Mouse (Mus musculus): ENCODE results near the gene Usp39.
A peak's percentile ranks its signal among the peaks of the same experiment; 100 is the strongest.

The Usp39 gene

DNA sequence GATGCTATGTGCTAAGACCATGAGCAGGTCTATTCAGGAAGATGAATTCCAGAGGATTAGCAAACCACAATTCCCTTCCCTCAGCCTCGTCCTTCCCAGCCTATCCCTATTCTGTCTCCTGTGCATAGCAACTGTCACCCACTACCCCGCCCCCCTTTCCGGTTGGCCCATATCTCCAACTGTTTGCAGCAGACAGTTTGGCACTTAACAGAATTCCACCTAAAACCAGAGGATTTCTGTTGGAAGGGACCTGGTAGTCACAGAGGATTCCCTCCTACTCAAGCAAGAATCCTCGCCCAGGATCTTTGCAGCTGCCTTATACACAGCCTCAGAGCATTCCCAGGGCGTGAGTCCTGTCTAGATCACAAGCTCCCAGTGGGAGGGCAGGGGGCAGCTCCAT lies 26.2 kb upstream of the Usp39 start:
- DNase-seq: no peak

DNA sequence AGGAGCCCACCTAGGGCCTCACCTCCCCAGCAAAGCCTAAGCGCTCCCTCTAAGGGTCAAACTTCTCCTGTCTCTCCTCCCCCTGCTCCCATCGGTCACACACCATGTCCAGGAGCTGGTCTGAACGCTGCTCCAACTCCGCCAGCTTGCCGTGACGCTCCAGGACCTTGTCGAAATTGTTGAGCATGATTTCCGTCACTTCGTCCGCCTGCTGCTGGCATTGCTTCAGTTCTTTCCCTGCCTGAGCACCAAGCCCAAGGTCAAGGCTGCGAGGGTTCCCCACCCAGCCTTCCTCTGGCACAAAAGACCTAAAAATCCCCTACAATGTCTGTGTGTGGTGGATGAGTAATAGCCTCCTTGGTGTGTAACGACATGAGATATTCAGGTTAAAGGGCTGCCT lies 25.1 kb upstream of the Usp39 start:
- no peak for DNase-seq

DNA sequence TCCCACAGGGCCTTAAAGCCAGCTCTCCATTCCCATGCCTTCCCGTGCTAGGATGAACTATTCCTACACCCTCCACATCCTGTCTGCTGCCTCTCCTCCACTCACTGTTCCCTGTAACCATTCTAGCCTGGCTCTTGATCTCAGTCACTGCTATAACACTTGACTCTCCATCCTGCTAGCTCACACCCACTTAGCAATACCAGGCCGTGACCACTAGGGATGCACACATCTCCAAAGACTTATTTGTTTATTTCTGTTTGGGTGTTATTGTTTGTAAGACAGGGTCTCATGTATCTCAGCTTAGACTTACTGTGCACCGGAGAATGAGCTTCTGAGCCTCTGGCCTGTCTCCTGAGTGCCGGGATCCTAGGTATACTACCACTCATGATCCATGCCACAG lies 24.6 kb upstream of the Usp39 start:
- no peak for DNase-seq

- no peak for DNase-seq
Measured at GRCm38 (mm10) chr6:72367460-72367974, 22.5 kb upstream of the Usp39 start.

- DNase-seq: no peak
Measured at GRCm38 (mm10) chr6:72366844-72367443, 22.0 kb upstream of the Usp39 start, which contains the start of gene Rnf181. Gene Rnf181, minus strand, starts transcription at chr6:72366956.

DNA sequence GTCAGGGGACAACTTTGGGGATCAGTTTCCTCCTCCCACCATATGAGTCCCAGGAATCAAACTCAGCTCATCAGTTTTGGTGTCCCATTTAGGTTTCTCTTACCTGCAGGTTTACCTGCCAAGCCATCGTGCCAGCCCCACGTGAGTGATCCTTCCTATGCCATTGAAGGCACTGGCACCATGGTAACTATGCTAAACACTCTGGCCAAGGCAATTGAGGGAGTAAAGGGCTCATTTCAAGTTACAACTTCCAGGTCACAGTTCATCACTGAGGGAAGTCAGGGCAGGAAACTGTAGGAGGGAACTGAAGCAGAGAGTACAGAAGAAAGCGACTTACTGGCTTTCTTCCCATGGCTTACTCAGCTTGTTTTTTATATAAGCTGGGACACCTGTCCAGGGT lies 21.3 kb upstream of the Usp39 start:
- DNase-seq: no peak

- no peak for DNase-seq
Measured at GRCm38 (mm10) chr6:72364985-72365384, 20.0 kb upstream of the Usp39 start.

GRCm38 (mm10) chr6:72364009-72364408 lies 19.0 kb upstream of the Usp39 start:
- DNase-seq: no peak

GRCm38 (mm10) chr6:72362132-72363028 lies 17.4 kb upstream of the Usp39 start:
- peak; percentile 96 for DNase-seq

DNA sequence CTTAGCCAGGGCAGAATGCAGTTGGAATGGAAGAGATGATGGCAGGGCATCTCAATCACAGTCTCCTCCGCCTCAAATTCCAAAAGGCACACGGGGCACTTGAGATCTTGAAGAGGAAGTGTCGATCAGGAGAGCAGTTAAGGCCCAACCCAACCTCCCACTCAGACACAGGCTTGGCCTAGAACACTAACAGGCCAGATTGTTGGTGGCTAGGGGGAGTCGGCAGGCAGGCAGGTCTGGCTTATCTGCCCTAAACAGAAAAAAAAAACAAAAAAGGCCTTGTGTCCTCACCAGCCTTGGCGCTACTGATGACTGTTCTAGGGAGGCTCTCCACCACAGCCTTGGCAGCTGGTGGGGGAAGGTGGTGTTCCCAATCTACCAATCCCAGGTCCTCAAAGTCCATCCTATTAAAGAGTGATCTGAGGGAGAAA lies 16.2 kb upstream of the Usp39 start:
- DNase-seq: no peak

DNA sequence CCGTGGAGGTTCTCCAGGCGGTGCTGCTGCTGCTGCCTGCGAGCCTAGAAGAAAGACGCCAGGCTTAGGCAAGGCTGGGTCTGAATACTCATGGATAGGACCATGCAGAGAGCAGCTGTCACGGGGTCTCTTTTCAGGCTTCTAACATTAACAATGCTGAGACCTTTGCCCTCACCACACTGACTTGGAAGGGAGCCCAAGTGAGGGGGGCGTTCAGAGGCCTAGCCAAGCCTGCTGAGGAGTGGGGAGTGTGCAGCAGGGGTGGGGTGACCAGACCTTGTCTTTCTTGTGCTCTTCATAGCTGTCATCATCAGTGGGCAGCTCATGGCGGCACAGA lies 15.6 kb upstream of the Usp39 start:
- DNase-seq: no peak

DNA sequence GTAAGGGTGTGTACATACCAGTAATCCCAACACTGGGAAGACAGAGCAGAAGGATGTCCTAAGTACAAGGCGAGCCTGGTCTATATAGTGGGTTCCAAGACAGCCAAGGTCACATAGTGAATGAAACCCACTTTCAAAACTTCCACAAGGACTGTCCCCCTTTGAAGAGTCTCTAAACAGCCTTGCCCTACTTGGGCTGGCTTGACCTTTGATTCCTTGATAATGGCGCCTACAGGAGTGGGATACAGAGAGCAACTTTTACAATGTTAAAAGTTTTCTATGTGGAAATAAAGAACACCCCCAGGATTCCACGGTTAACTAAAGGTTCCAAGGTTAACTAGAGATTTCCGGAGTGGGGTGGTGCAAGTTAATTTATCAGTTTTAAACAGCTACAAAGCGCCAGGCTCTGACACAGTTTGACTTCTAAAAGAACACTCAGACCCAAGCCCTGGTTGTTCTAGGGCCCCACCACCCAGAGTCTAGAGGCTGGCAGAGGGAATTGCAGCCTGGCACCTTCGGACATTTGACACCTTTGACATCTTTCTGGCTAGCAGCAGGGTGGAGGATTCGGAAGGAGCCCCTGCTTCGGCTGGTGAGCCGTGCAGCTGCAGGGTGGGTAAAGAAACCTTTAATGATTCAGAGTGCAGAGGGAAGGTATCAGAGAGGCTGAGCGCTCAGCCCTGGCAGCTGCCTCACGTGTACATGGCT lies 15.1 kb upstream of the Usp39 start:
- no peak for DNase-seq

DNA sequence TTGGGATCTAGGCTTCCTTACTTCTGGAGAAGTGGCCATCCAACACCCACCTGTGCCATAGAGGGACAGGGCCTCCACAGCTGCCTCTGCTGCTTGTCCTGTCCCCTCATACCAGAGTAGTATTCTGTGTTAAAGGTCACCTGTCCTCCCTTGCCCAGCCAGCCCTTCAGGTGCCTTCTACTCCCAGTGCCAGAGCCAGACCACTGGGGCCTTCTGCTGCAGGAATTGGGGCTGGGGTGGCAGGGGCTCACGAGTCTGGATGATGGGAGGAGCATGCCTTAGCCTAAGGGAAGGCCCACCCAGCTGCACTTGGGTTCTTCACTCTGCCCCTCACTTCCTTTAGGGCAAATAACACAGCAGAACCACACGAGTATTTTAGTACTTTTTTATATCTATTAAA lies 14.4 kb upstream of the Usp39 start:
- no peak for DNase-seq

GRCm38 (mm10) chr6:72358086-72358764 lies 13.2 kb upstream of the Usp39 start:
- DNase-seq: no peak

DNA sequence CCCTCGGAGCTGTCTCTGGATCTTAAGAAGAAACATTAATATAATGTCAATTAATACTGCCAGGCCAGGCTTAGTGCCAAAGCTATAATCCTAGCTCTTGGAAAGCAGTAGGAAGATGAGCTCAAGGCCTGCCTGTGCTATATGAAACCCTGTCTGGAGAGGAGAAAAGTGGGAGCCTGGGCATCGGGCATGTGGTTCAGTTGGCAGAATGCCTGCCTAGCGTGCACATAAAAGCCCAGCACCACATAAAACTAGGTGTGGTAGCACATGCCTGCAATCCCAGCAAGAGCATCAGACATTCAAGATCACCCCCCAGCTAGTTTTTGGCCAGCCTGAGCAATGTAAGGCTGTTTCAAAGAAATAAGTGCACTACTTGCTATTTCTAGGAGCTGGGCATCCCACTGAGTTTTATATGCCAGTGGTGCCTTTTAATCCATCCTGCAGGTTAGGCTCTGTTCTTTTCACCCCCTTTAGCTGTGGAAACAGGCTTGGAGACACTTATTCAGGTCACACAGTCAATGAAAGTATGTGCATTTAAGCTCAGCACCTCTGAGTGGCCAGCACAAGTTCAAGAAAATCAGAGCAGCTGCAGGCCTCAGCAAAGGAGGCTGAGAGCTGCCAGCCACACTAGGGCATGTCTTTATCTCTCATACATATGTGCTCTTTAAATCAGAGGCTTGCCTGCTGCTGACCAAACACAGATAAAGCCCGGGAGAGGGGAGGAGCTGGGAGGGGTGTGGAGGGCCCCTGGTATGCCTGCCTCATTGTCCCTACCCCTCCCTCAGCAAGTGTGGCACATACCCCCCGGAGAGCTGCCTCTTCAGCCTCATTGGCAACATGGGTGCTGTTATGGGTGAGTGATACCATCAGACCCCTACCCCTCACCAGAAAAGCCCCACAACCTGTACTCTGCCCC lies 12.4 kb upstream of the Usp39 start:
- DNase-seq: no peak

DNA sequence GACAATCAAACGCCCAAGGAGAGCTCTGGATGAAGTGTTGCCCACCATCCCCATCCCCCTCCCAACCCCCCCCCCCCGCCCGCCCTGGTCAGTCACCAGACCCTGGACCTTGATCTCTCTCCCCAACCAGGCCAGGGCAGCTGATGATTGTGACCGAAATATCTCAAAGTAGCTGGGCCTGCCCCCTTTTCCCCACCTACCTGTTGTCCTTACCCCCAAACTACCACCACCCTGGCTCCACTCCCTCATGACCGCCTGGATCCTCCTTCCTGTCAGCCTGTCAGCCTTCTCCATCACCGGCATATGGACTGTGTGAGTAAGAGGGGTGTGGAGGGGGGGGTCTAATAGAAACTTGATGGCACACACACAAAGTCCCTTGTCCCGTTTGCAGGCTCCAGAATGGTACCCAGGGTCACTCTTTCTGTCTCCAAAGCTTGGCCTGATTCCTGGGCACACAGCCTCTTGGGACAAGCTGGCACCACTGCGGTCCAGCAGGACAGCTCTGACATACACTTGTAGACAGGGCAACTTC lies 11.1 kb upstream of the Usp39 start:
- no peak for DNase-seq

DNA sequence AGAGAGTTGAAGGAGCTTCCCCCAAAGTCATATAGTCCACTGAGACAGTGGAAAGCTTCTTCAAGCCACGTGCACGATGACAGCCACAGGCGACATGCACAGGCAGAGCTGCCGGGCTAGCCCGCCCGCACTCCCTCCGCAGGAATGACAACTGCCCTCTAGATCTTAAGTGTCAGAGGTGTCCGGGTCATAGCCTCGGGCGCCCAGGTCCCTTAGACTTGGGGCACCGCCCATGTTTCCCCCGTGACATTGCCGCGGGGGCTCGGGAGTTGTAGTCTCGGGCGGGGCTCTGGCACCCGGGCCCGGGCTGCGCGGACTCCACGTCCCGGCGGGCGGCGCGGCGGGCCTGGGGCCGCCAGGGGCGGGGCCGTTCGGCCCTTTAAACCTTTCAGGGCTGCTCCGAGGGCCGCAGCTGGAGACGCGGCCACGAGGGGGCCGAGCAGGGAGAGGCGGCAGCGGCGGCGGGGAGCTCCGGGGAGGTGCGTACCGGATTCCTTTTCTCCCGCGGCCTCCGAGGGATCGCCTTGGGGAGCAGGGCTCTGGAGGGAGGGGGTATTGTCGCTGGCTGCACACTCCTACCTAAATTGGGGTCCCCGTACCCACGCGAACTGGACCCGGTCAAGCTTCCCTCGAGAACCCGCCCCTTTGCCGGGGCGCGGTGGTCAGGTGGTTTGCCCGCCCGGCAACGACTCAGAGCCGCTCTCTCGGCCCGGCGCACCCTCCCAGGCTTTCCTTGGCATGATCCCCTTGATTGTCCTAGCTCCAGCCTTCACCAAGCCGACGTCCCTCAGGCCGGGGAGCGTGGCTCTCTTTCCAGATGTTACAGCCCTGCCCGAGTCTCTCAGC lies 10.3 kb upstream of the Usp39 start, which contains the start of gene Tmem150a:
Tmem150a (plus strand) TSS at position 382 of the 846 bp plus-strand sequence.
- peak; percentile 66 for DNase-seq

DNA sequence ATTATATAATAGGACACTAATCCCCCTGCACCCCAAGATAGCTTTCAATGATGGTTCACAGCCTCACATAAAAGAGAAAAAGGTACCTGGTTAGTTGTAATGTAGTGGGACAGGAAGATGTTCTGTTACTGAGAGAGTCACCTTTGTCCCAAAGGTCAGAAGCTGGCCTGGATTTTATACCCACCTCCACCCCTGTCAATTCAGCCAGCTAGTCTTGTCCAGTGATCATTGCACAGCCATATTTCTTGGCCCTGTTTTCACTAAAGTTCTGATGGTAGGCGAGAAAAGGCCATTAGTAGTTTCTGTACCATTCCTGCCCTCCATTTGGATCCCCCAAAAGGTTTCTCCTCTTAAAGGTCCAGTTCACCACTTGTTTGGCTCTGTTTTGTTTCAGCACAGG lies 9.0 kb upstream of the Usp39 start:
- no peak for DNase-seq

DNA sequence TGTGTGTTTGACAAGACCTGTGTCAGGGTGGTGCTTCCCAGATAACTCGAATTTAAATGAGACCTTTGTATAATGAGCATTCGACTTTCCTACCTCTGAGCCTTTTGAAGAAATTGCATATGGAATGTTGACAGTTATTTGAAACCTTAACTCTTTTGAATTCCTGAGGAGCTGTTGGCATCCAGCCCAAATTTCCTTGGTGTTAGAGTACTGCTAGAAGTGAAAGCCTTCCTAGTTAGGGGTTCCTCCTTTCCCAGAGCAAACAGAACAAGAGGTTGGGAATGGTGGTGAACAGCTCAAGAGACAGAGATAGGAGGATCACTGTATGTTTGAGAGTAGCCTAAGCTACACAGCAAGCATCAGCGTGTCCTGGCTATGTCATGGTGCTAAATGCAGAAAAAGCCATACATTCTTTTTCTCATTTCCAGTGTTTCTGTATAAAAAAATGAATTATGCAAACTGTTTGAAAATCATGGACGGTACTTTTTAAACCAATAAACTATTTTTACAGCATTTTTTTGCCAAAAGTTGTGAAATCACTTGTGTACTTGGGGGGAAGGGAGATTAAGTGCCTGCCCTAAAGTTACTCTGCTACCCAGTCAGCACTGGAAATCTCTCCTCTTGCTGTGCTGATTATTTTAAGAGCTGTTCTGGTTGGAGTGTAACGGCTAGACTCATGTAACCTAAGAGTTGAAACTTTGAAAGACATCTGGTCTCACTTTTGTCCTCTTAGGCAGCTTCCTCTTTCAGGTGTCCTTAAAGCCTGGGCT lies 7.8 kb upstream of the Usp39 start:
- DNase-seq: no peak

- no peak for DNase-seq
Measured at GRCm38 (mm10) chr6:72350214-72350613, 5.2 kb upstream of the Usp39 start.

All from cerebellum, adult 8-10 months (tissue).